Mouse (Mus musculus): ENCODE results near the gene Itpr1. TPM values are rescaled to one million over a fixed set of nuclear protein-coding genes. Genes with fewer than 3 reads are reported as not detected.

Itpr1 gene
- polyA plus RNA-seq, 1 experiment, result 37.7 TPM

- WGBS, result 70% methylated on average over 3 of the region's 3 CpGs
- no peak for DNase-seq
- TF ChIP-seq POLR2A (IDR thresholded peaks at IDR 0.05; ENCODE audit: borderline replicate concordance, extremely low read depth, low read depth, low read length) (no peak), CTCF (IDR thresholded peaks at IDR 0.05; ENCODE audit: insufficient read depth, low read length) (no peak)
These were observed 166.1 kb downstream of the Itpr1 start for GRCm38 (mm10) chr6:108379041-108379440.

GRCm38 (mm10) chr6:108380209-108380608 is 167.3 kb downstream of the Itpr1 start:
- no peak overlapping the region for H3K4me3 ChIP-seq (replicated peaks; ENCODE audit: extremely low read depth, low read depth, low read length)
- no peak for DNase-seq
- no peaks in the 10 kb centered on the region for H3K4me1 ChIP-seq (ENCODE audit: control insufficient read depth, insufficient read depth, low read length)
- 60% methylated on average over 2 of the region's 2 CpGs for WGBS
- TF ChIP-seq POLR2A (IDR thresholded peaks at IDR 0.05; ENCODE audit: borderline replicate concordance, extremely low read depth, low read depth, low read length) (no peak), CTCF (IDR thresholded peaks at IDR 0.05; ENCODE audit: insufficient read depth, low read length) (no peak)

More at GRCm38 (mm10) chr6:108379041-108379440, 166.1 kb downstream of the Itpr1 start:
- Histone ChIP-seq H3K4me1 (ENCODE audit: control insufficient read depth, insufficient read depth, low read length) (no peaks in the 10 kb centered on the region), H3K4me3 (replicated peaks; ENCODE audit: extremely low read depth, low read depth, low read length) (no peak overlapping the region)

GRCm38 (mm10) chr6:108390624-108391324 is 177.9 kb downstream of the Itpr1 start:
- DNase-seq, result no peak
- no peak for TF ChIP-seq POLR2A (IDR thresholded peaks at IDR 0.05; ENCODE audit: borderline replicate concordance, extremely low read depth, low read depth, low read length)
- no peak for TF ChIP-seq CTCF (IDR thresholded peaks at IDR 0.05; ENCODE audit: insufficient read depth, low read length)
- 72% methylated on average over 6 of the region's 6 CpGs for WGBS
- H3K4me3 ChIP-seq (replicated peaks; ENCODE audit: extremely low read depth, low read depth, low read length), result no peak overlapping the region
- no peaks in the 10 kb centered on the region for H3K4me1 ChIP-seq (ENCODE audit: control insufficient read depth, insufficient read depth, low read length)

DNA sequence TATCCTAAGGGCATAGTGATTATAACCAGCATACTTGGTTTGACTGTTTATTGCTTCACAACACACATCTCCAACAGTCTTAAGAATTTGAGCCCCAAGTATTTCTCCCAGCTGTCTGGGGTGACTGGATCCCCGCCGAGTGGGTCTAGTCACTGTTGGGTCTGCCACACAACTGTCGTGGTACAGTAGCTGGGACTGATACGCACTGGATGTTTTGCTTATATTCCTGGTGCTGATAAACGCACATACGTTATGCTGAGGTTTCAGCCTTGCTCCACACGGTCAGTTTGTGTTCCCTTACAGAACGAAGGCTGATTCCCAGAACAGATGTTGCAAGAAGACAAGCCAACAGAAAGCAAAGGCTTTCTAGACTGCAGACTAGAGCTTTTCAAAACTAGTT is 180.2 kb downstream of the Itpr1 start:
- DNase-seq, result no peak
- no peak for TF ChIP-seq POLR2A (IDR thresholded peaks at IDR 0.05; ENCODE audit: borderline replicate concordance, extremely low read depth, low read depth, low read length)
- no peak for TF ChIP-seq CTCF (IDR thresholded peaks at IDR 0.05; ENCODE audit: insufficient read depth, low read length)
- Histone ChIP-seq H3K4me1 (ENCODE audit: control insufficient read depth, insufficient read depth, low read length) (no peaks in the 10 kb centered on the region), H3K4me3 (replicated peaks; ENCODE audit: extremely low read depth, low read depth, low read length) (no peak overlapping the region)
- 84% methylated on average over 8 of the region's 8 CpGs for WGBS

GRCm38 (mm10) chr6:108397956-108398355 is 185.1 kb downstream of the Itpr1 start:
- TF ChIP-seq CTCF (IDR thresholded peaks at IDR 0.05; ENCODE audit: insufficient read depth, low read length), result no peak
- no peak for TF ChIP-seq POLR2A (IDR thresholded peaks at IDR 0.05; ENCODE audit: borderline replicate concordance, extremely low read depth, low read depth, low read length)
- H3K4me3 ChIP-seq (replicated peaks; ENCODE audit: extremely low read depth, low read depth, low read length), result no peak overlapping the region
- H3K4me1 ChIP-seq (ENCODE audit: control insufficient read depth, insufficient read depth, low read length), result no peaks in the 10 kb centered on the region
- DNase-seq, result no peak
- WGBS, result 88% methylated on average over 3 of the region's 3 CpGs

DNA sequence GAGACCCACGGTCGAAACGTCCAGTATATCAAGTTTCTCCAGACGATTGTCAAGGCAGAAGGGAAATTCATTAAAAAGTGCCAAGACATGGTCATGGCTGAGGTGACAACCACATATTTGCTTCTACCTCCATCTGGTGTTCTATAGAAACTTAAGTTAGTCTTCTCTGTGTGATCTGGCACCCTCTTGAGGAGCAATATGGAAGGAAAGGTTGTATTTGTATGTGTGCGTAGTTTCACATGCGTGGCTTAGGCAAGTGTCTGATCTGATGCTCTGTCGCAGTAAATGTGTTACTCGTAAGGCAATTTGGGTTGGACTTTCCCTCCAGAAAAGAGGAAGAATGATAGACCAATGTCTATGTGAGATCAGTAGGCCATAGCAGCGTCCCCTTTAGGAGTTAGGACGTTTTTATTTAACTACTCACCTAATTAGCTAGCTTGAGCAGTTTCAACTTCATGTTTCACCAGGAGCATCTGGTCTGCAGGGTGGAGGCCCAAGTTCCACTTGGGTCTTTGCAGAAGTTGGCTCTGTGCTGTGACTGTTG is 188.6 kb downstream of the Itpr1 start:
- TF ChIP-seq POLR2A (IDR thresholded peaks at IDR 0.05; ENCODE audit: borderline replicate concordance, extremely low read depth, low read depth, low read length), result no peak
- no peak for TF ChIP-seq CTCF (IDR thresholded peaks at IDR 0.05; ENCODE audit: insufficient read depth, low read length)
- Histone ChIP-seq H3K4me1 (ENCODE audit: control insufficient read depth, insufficient read depth, low read length) (no peaks in the 10 kb centered on the region), H3K4me3 (replicated peaks; ENCODE audit: extremely low read depth, low read depth, low read length) (no peak overlapping the region)
- DNase-seq, result no peak
- 90% methylated on average over 10 of the region's 10 CpGs for WGBS

DNA sequence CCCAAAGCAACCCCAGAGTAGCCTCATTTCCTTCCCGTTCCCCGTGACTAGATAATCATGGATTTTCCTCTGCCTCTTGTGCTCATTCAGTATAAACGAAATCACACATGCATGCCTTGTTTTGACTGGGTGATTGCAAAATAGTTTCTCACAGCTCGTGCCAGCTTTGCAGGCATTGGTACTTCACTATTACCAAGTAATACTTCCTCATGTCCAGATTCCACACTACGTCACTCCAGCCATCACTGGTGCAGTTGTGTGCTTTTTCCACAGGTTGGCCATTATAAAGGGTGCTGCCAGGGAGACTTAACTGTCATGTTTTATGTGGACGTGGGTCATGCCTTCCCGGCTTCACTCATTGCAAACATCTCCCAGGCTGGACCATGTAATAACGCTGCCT is 191.8 kb downstream of the Itpr1 start:
- TF ChIP-seq CTCF (IDR thresholded peaks at IDR 0.05; ENCODE audit: insufficient read depth, low read length) (no peak), POLR2A (IDR thresholded peaks at IDR 0.05; ENCODE audit: borderline replicate concordance, extremely low read depth, low read depth, low read length) (no peak)
- no peak for DNase-seq
- Histone ChIP-seq H3K4me1 (ENCODE audit: control insufficient read depth, insufficient read depth, low read length) (no peaks in the 10 kb centered on the region), H3K4me3 (replicated peaks; ENCODE audit: extremely low read depth, low read depth, low read length) (no peak overlapping the region)
- 68% methylated on average over 8 of the region's 8 CpGs for WGBS

DNA sequence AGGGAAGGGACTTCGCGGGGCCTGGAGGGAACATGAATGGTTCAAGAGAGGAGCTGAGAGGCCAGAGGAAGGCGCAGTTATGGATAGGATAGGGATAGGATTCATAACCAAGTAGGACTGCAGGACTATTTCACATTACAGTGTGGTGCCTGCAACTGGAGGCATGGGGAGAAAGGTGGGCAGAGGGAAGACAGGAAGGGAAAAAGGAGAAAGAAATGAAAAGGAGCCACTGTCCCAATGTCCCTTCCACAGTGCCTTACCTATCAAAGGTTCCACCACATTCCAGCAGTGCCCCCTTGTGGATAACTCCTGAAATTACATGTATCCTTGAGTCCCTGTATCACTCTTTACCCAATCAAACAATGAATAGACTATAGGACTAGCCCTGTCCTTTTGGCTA is 195.2 kb downstream of the Itpr1 start:
- Histone ChIP-seq H3K4me3 (replicated peaks; ENCODE audit: extremely low read depth, low read depth, low read length) (no peak overlapping the region), H3K4me1 (ENCODE audit: control insufficient read depth, insufficient read depth, low read length) (no peaks in the 10 kb centered on the region; the same call in none of the 2 replicates)
- DNase-seq, result peak; percentile 16
- TF ChIP-seq CTCF (IDR thresholded peaks at IDR 0.05; ENCODE audit: insufficient read depth, low read length), result peak; percentile 51
- no peak for TF ChIP-seq POLR2A (IDR thresholded peaks at IDR 0.05; ENCODE audit: borderline replicate concordance, extremely low read depth, low read depth, low read length)
- 92% methylated on average over 3 of the region's 3 CpGs for WGBS

DNA sequence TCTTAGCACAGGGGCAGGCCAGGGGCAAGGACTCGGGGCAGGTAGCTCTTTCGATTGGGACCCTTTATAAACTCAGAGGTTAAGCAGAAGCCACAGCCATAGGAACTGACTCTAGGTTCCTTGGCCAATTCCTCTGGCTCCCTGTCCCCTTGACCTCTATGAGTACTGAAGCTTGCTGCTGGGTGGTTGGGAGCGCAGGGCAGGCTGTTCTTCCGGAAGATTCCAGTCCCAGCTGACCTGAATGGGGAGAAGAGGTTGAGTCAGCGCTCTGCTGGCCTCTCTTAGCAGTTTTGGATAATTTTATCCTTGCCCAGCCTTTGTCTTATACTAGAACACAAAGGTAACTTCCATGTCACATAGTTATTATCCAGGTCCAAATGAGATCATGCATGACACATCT is 195.8 kb downstream of the Itpr1 start:
- DNase-seq, result no peak
- Histone ChIP-seq H3K4me1 (ENCODE audit: control insufficient read depth, insufficient read depth, low read length) (no peaks in the 10 kb centered on the region; the same call in none of the 2 replicates), H3K4me3 (replicated peaks; ENCODE audit: extremely low read depth, low read depth, low read length) (no peak overlapping the region)
- TF ChIP-seq CTCF (IDR thresholded peaks at IDR 0.05; ENCODE audit: insufficient read depth, low read length) (no peak), POLR2A (IDR thresholded peaks at IDR 0.05; ENCODE audit: borderline replicate concordance, extremely low read depth, low read depth, low read length) (no peak)
- WGBS, result 95% methylated on average over 5 of the region's 5 CpGs

DNA sequence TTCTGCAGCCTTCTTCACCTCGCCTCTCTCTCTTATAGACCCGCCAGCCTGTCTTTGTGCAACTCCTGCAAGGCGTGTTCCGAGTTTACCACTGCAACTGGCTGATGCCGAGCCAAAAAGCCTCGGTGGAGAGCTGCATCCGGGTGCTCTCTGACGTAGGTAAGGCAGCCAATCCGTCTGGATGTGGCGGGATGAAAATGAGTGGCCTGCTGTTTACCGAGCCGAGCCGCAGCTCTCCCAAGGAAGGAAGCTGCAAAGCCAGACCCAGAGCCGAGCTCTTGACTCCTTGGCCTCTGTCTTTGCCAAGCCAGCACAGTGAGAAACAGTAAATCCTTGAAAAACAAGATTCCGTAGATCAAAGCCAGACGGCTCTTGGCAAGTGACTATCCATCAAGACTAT is 197.9 kb downstream of the Itpr1 start:
- WGBS, result 50% methylated on average over 16 of the region's 16 CpGs
- TF ChIP-seq POLR2A (IDR thresholded peaks at IDR 0.05; ENCODE audit: borderline replicate concordance, extremely low read depth, low read depth, low read length), result no peak
- no peak for TF ChIP-seq CTCF (IDR thresholded peaks at IDR 0.05; ENCODE audit: insufficient read depth, low read length)
- DNase-seq, result peak; percentile 56
- no peak overlapping the region for H3K4me3 ChIP-seq (replicated peaks; ENCODE audit: extremely low read depth, low read depth, low read length)
- no peaks in the 10 kb centered on the region; the same call in none of the 2 replicates for H3K4me1 ChIP-seq (ENCODE audit: control insufficient read depth, insufficient read depth, low read length)

Data from lung, adult 2 months (tissue).